Mouse (Mus musculus): ENCODE data around the gene Anks1b.
"Not testable (repeated sequence)": the region's sequence is repeated elsewhere in the genome, so short reads cannot be mapped to it uniquely, and the experiment has no call there.

Anks1b gene

DNA sequence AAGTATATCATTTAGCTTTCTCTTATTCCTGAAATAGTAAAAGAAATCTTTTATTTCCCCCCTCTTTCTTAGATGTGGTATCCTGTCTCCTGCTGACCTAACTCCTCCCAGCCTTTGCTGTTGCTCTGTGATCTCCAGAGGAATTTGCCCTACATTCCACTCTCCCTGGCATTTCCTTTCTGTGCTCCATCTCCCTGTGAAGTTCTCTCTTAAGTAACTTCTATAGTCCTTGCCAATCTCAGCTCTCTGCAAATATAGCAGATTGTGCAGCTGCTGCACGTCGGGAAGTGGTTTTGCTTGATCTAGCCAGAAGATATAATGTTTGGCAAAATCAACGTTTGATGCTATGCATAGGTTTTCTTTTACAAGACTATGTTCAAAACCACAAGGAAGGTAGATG is 673.3 kb downstream of the Anks1b start:
- DNase-seq (ENCODE audit: low read depth in 1 of 2, low spot score in 2 of 2) = no peak

DNA sequence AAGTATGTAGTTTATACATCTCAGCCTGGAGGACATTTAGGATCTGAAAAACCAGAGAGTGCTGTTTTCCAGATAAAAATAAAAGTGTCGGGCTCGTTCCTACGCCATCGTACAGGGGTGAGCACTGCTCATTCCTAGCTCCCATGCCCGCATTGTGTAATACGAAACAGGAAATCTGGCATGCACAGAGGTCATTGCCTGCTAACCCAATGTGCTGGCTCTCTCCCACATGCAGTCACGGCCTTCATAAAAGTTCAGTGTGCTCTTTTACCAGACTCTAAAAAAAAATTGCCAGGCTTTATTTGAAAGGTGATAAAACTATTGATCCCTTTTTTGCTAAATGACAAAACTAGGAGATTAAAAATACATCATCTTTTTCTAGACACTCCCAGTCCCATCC is 689.6 kb downstream of the Anks1b start:
- no peak for DNase-seq (ENCODE audit: low read depth in 1 of 2, low spot score in 2 of 2)

DNA sequence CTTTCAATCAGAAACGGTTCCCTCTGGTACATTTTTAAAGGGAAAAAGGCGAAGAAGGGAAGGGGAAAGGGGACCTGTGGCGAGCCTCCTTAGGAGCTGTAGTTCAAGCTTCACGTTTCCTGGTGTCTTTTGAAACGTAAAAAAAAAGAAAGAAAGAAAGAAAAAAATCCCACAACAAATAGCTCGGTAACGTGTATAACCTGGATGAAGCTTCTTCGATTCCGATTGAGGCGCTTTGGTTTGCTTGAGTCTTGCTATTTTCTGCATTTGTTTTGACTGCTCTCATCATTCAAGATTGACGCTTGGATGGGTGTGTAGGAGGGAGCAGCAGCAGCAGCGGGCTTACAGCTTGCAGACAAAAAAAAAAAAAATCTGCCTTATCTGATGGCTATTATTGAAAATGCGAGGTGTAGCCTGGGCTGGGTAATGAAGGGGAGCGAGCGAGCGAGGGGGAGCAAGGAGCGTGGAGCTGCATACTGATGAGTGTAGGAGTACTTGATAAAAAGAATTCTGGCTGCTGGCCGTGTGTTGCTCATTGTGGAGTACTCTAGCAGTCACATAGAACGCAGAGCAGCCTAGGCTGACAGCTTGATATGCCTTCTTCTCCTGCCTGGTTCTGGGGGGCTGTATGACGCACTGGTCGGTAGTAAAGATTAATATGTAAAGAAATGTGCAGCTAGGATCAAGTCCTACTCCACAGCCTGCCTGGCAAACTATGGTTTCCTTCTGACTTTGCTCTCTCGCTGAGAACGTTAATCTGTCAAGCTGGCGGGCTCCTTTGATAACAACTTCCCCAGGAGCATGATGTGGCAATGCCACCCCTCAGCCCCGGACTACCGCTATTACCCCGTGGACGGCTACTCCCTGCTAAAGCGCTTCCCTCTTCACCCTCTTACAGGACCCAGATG is 703.1 kb downstream of the Anks1b start:
- no peak for DNase-seq (ENCODE audit: low read depth in 1 of 2, low spot score in 2 of 2)

DNA sequence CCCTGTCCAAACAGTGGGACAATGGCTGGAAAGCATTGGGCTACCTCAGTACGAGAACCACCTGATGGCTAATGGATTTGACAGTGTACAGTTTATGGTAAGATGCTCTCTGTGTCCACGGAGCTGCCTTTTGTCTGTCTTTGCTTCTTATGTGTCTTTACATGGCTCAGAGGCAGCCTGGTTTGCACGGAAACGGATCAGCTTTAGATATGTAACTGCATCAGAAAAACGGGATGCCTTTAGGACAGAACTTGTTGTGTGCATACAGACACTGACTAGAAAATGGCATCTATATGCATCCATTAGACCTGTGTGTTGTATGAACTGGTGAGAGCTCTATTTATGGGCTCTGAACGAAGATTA is 703.8 kb downstream of the Anks1b start:
- no peak for DNase-seq (ENCODE audit: low read depth in 1 of 2, low spot score in 2 of 2)

DNA sequence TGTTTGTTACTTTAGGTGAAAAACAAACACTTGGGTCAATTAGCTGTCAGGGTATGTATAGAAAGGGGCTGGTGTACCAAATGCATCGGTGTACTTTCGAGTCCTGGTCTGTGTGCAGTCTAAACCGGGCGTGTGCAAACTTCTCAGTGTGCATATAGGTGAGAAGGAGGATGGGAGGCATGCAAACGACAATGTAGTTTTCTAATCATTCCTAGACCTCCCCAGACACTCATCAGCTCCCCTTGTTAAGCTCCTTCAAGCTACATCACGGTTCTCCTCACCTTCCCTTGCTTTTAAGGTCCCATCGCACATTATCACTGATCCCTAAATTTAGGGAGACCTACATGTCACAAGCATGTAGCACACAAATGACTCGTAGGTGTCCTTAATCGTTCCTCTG is 704.5 kb downstream of the Anks1b start:
- DNase-seq (ENCODE audit: low read depth in 1 of 2, low spot score in 2 of 2) = no peak

DNA sequence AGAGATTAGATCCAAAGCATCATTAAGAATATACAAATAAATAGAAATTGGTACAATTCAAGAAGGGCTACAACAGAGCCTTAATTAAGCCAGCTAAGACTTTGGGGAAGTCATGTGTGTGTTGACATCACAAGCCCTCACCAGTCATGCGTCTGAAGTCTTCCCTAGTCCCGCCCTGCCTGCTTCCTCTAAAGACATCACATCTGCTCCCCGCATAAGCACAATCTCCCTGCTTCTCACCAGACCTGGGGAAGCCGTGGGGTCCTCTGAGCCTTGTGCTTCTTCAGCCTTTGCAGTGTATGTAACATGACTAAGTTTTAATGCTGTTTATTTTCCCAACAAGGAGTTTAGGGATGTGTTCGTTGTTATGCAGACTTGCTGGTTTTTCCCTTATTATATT is 706.7 kb downstream of the Anks1b start:
- no peak for DNase-seq (ENCODE audit: low read depth in 1 of 2, low spot score in 2 of 2)

DNA sequence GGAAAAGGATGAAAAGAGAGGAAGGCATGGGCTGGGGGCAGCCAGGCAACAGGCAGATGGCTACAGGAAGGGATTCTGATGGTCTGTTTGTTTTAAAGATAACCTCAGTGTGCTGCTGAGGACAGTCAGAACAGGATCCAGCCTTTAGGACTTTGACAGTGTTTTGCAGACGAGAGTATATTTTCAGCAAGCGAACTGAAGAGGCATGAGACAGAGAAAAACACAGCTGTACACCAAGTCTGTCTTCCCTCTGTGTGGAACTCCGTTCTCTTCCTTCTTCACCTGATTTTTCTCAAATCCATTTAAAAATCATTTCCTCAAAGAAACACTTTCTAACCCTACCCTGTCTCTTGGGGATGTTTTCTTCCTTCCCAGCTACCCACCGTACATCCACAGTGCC is 710.7 kb downstream of the Anks1b start:
- no peak for DNase-seq (ENCODE audit: low read depth in 1 of 2, low spot score in 2 of 2)

DNA sequence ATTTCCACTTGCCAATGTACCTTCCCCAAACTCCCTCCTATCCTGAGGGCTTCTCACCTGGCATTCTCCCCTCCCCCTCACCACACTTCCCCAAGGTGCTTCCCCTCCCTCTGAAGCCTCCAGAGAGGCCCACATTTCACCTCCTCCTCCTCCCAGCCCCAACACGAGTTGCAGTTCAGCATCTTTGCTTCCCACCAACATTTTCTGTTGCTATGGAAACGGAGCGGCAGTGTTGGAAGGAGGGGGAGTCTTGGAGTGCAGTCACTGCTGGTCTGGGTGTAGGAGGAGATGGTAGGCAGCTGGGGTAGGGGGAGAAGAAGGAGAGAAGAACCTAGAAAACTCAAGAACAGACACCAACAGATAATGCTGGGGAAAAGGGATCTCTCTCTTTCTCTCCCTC is 722.8 kb downstream of the Anks1b start:
- DNase-seq (ENCODE audit: low read depth in 1 of 2, low spot score in 2 of 2) = no peak

DNA sequence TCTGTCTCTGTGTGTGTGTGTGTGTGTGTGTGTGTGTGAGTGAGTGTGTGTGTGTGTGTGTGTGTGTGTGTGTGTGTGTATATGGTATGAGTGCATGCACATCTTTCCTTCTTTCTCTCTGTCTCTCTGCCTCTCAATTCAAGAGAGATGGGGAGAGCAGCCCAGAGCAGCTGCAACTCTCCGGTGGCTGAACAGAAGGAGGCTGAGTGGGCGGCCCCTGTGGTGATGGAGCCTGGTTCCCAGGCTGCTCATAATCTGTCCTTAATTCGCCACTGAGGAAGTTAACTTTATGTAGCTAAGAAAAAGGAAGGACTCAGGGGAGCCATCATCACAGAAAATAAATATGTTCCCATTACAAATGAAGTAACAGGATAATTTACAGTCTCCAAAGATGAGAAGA is 723.3 kb downstream of the Anks1b start:
- DNase-seq (ENCODE audit: low read depth in 1 of 2, low spot score in 2 of 2) = no peak

DNA sequence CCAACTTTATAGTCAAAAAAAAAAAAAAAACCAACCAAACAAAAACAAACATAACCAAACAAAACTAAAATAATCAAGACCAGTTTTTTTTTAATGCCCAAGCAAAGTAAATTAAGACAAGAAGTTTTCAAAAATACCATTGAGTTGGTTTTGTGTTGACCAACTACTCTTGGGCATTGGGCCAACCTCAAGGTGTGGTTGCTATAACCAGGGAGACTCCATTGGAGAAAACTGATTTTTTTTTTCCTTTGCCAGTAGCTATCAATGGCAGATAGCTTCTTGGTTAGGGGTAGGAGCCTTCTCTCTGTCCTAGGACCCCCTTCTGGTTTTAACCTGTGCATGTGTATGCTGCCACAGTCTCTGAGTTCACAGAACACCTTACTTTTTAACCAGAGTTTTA is 725.8 kb downstream of the Anks1b start:
- no peak for DNase-seq (ENCODE audit: low read depth in 1 of 2, low spot score in 2 of 2)

DNA sequence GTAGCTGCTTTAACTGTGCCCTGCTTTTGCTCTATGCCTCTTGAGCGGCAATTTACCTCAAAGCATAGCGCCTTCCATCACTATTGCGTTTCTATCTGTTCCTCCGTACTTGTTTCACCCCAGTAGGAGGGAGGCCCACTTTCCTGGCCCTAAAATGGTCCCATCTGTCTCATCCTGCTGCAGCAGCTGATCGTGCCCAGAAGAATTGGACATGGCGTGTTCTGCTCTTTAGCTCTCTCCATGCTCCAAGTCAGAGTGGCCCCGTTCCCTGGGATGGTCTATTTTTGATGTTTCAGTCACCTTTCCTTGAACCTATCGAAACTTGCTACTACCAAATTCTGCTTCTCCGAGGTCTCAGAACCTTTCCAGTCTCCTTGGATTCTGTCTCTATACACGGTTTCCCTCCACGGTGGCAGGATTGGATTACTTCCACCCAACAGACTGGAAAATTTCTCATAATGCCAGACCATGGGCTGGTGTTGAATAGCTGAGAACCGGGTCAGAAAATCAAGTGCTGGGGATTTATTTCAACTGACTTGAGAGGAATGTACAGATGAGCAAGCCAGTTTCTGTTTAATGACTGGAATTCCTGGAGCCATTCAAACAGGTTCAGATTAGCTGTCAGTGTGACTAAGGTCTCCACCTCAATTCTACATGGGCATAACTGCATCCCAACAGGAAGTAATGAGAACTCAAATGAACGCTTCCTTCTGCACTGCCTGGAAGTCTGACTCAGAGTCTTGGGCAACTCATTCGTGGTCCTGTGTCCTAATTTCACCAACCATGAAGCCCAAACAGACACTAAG is 726.6 kb downstream of the Anks1b start:
- no peak for DNase-seq (ENCODE audit: low read depth in 1 of 2, low spot score in 2 of 2)

DNA sequence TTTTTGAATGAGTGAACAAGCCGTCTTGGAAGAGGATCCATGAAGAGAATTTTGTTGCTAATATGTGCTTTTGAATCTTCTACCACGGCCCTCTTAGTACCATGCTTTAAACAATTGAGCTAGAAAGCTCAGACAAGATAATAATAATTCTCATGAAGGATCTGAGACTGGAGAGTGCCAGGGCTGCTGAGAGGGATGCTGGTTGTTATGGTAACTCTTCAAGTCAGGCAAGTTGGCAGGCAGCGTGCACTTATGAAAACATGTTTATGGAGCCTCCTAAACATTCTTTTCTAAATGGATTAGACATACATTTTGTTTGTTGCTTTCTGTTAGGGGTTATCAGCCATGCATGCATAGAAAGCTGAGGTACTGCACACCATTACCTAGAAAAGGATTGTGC is 734.3 kb downstream of the Anks1b start:
- no peak for DNase-seq (ENCODE audit: low read depth in 1 of 2, low spot score in 2 of 2)

DNA sequence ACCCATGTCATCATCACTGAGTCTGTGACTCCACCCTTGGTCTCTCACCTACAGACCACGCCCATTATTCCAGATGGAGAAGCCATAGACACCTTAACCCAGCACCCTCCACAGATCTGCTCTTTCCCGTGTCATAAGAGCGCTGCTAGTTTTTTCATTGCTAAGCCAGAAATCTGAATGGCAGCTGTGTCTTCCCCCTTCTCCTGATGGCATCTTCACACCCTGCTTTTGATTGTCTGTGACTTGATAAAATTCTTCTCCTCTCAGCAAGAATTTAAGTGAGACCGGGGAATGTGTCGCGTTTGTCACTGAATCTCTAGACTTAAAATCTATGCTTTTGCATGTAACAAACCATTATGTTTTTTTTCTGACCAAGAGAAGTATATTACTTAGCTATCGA is 736.1 kb downstream of the Anks1b start:
- DNase-seq (ENCODE audit: low read depth in 1 of 2, low spot score in 2 of 2) = no peak

DNA sequence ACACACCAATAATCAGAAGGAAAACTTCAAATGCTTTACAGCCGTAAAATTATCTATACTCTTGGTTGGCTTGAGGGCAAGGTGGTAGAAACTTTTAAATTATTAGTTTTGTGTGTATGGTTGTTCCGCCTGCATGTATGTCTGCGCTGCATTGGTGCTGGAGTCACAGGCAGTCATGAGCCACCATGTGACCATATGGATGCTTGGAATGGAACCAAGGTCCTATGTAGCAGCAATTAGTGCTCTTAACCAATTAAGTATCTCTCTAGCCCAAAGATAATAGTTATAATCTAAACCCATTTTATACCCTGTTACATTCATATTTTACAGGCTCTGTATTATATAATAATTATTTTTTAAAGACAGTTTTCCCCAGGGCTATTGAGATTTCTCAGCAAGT is 739.7 kb downstream of the Anks1b start:
- DNase-seq (ENCODE audit: low read depth in 1 of 2, low spot score in 2 of 2) = no peak

DNA sequence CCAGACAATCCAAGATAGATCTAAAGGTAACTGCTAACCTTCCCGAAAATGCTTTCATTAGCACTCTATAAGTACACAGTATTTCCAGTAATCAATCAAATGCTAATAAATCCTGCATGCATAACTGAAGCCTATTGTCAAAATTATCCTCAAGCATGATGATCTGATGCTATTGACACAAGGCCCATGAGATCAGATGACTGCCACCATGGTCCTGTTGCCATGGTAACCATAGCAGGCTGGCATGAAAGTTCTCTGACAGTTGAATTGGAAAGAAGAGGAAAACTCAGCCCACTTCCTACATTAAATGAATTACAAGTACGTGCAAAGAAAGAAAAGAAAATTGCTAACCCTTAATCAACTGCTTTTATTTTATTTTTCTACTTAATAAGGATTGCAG is 741.9 kb downstream of the Anks1b start:
- no peak for DNase-seq (ENCODE audit: low read depth in 1 of 2, low spot score in 2 of 2)

DNA sequence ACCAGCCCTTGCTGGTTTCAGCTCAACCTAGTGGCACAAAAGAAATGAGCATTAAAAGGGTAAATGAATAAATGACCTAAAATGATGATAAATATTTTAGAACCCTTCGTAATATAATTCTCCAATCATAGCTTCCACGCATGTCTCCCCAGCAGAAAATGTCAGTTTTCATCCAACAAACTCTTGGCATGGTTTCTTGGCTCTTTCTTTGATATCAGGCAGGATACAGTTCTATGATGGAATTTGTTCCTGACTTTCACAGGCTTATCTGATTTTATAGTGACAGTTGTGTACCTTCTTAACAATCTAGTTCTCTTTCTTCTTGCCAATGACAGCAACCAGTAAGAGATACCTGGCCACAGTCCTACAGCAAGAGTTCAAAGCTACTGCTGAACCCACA is 743.3 kb downstream of the Anks1b start:
- no peak for DNase-seq (ENCODE audit: low read depth in 1 of 2, low spot score in 2 of 2)

DNA sequence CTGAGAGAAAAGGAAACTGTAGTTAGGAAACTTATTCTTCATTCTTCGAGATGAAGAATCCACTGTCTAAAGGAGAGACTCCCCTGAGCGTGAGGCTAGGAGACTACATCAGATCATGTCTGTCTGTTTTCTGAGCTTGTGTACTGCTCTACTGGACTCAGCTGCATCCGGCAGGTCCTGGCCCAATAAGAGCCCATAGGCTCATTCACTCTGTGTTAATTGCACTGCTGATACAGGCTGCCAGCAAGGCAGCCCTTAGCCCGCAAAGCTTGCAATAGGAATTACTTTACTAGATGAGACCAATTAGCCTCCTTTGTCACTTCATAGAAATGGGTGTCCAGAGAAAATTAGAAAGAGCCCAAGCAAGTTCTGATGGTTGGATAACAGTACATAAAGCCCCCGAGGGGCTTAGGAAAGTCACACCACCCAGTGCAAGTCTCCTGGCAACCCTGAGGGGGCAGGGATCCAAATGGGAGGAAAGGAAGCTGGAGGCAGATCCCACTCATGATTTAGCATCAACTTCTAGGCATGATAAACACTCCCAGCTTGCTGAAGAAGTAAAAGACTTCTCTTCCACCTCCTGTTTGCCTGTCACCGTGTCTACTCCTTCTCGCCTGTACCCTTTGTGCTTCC is 744.5 kb downstream of the Anks1b start:
- DNase-seq (ENCODE audit: low read depth in 1 of 2, low spot score in 2 of 2) = no peak

DNA sequence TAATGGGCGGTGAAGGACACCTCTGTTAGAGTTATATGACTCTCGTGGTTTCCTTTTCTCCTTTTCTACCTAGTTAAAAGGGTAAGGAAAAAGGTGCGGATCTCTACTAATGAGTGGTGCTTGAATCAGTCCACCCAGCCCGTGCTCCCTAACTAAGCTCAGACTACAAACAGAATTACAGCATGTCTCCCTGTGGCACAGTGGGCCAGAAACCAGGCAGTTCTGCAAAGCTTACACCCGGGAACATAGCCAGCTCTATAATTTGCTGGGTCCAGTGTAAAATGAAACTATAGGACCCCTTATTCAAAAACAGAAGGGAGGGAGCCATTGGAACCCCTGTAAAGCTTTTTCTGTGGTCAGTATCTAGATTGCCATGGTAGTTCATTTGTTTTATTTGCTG is 754.2 kb downstream of the Anks1b start:
- DNase-seq (ENCODE audit: low read depth in 1 of 2, low spot score in 2 of 2) = no peak

DNA sequence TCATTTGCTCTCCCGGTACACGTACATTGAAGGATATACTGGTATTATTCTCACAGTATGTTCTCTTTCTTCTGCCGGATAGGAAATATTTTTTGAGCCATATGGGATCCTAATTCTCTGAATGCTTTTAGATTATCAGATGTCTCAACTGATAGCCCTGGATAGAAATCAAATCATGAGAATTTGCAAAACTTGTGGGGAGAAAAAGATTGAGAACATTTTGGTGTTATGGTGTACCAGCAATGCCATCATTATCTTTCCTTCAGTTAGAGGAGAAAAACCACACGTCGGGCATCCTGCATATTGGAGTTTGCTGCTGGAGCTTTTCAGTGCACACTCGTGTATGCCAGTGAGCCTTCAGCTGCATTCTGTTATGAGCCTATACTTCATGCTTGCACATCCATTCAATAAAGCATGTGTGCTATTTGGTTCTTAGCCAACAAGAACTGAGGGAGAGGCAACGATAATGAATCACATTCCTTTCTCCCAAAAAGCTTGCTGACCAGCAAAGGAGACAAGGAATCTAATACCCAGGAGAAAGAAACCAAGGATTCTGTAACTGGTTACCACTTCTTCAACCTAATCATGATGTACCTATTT is 756.9 kb downstream of the Anks1b start:
- no peak for DNase-seq (ENCODE audit: low read depth in 1 of 2, low spot score in 2 of 2)

DNA sequence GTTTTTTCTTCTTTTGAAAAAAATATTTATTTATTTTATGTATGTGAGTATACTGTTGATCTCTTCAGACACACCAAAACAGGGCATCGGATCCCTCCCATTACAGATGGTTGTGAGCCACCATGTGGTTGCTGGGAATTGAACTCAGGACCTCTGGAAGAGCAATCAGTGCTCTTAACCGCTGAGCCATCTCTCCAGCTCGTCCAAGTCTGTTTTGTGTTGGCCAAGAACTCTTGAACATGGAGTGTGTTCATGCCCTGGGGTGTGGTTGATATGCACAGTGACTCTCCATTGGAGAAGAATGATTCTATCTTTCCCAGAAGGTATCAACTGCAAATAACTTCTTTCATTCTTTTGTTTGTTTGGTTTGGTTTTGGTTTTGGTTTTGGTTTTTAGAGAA is 757.5 kb downstream of the Anks1b start:
- not testable (repeated sequence) for DNase-seq (ENCODE audit: low read depth in 1 of 2, low spot score in 2 of 2)

DNA sequence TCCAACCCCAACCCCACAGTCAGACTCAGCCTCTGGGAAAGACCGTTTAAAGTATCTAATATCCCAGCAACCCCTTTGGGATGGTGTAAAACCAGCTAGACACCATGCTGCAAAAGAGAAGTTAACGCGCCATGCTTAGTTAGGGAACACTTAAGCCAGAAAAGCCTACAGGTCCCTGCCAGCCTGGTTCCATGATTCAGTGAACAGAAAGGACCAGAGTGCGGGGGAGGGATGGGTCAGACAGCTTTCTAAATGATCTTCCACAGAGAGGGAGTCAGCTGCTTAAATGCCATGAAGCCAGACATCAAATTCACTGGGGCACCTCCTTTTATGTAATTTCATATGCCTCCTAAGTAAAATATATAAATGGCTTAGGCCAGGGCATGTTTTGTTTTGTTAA is 764.0 kb downstream of the Anks1b start:
- no peak for DNase-seq (ENCODE audit: low read depth in 1 of 2, low spot score in 2 of 2)

DNA sequence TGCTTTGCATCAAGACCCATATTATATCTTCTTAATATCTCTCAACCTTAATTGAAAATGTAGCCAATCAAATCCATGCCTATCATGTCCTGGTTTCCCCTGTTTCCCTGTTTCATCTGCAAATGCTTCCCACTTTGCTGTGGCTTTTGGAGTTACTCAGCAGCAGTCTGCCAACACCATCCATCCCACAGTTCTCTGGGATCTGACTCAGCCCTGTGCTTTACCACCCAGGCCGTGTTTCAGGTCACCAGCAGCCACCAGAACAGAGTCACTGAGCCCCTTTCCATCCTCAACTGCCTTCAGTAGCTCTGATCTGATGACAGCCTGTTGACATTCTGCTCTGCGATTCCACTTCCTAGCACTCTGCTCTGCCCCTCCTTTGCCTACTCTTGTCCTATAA is 776.4 kb downstream of the Anks1b start:
- DNase-seq (ENCODE audit: low read depth in 1 of 2, low spot score in 2 of 2) = no peak
